Mouse (Mus musculus): ENCODE data around the gene Inpp5b. TPM values are rescaled to one million over a fixed set of nuclear protein-coding genes. Genes with fewer than 3 reads are reported as not detected.

Inpp5b gene
- polyA plus RNA-seq, 1 experiment, result 25.1 TPM

DNA sequence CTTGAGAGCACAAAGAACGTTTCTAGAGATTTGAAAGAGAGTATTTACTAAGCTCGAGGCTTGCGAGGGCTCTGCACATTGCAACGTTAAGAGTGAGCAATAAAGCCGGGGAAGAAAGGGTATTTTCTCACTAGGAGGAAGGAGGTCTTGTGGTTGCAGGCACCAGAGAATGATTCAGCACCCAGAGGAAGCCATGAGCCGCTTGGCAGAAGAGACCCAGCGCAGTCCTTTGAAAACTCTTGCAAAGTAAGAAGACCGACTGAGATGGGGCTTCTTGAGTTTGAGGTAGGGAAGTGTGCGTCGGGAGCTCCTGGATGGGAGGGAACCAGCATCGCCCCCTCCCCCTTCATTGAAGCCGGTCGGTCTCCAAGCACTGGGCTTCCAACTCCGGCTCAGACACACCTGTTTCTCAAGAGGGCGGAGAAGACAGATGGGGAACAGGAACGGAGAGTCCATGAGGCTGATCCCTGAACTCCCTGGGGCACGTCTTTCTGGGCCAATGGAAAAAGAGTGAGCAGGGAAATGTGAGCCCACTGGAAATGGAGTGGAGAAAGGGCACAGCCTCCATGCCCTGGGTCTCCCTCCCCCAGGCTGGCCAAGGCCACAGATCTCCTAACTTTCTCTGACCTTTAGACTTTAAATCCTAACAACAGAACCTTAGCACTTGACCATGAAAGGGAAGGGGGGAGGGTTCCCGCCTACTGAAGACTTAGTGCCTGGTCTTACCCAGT is 45.7 kb upstream of the Inpp5b start:
- TF ChIP-seq REST (IDR thresholded peaks at IDR 0.05; ENCODE audit: insufficient read depth, insufficient read length), result no peak
- TF ChIP-seq MYOD1 (IDR thresholded peaks at IDR 0.05; ENCODE audit: control insufficient read depth in 1 of 3, insufficient read length in 2 of 3, low read depth in 2 of 3), result peak in 2 of 3 experiments; percentile 52 to 67
- no peak for TF ChIP-seq TCF3 (IDR thresholded peaks at IDR 0.05; ENCODE audit: insufficient read length, low read depth)
- TF ChIP-seq USF1 (IDR thresholded peaks at IDR 0.05; ENCODE audit: low read depth), result no peak
- no peak for TF ChIP-seq TCF12 (IDR thresholded peaks at IDR 0.05; ENCODE audit: insufficient read depth, poor library complexity, severe bottlenecking)
- no peak for TF ChIP-seq E2F4 (IDR thresholded peaks at IDR 0.05; ENCODE audit: insufficient read depth)
- no peak for TF ChIP-seq SRF (IDR thresholded peaks at IDR 0.05; ENCODE audit: control insufficient read depth, insufficient read length, low read depth)
- TF ChIP-seq POLR2A (IDR thresholded peaks at IDR 0.05; ENCODE audit: insufficient read length, low read depth), result no peak
- TF ChIP-seq CEBPB (IDR thresholded peaks at IDR 0.05; ENCODE audit: insufficient read depth, poor library complexity, severe bottlenecking), result no peak
- peak in 1 of 3 experiments; percentile 63 for TF ChIP-seq MYOG (IDR thresholded peaks at IDR 0.05; ENCODE audit: control insufficient read depth in 1 of 3, insufficient read depth in 1 of 3, insufficient read length in 2 of 3, low read depth in 2 of 3)
- no peak for TF ChIP-seq POLR2AphosphoS2 (IDR thresholded peaks at IDR 0.05; ENCODE audit: insufficient read length, low read depth)
- TF ChIP-seq MAX (IDR thresholded peaks at IDR 0.05; ENCODE audit: low read depth), result no peak
- Histone ChIP-seq H3K36me3 (ENCODE audit: control insufficient read depth, insufficient read depth) (no peaks in the 10 kb centered on the region), H3ac (ENCODE audit: control insufficient read depth, insufficient read length) (no peak overlapping the region), H3K27me3 (ENCODE audit: control insufficient read depth, insufficient read depth, insufficient read length) (no peaks in the 10 kb centered on the region), H3K4me3 (no peak overlapping the region), H3K4me2 (ENCODE audit: low read depth) (peak overlapping the region; percentile 59), H3K79me2 (ENCODE audit: control insufficient read depth, insufficient read depth) (peaks cover 25% of the 10 kb centered on the region)

DNA sequence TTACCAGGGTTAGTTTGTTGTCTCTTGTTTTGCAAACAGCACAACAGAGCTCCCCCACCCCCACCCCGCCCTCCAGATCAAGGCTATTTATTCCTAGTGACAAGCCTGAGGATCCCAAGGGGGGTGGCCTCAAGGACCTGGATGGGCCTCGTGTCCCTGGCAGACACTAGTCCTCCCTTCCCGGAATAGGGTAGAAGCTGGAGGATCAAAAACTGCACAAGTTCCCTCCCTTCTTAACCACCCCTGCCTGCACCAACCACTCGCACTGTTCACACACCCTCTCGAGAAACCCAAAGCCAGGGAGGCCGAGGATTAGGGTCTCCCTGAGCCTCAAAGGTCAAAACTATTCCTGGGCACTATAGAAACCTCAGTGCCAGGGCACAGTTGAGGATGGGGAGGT is 41.9 kb upstream of the Inpp5b start:
- Histone ChIP-seq H3ac (ENCODE audit: control insufficient read depth, insufficient read length) (no peak overlapping the region), H3K27me3 (ENCODE audit: control insufficient read depth, insufficient read depth, insufficient read length) (no peaks in the 10 kb centered on the region), H3K79me2 (ENCODE audit: control insufficient read depth, insufficient read depth) (peaks cover 41% of the 10 kb centered on the region), H3K4me2 (ENCODE audit: low read depth) (peak overlapping the region; percentile 76), H3K36me3 (ENCODE audit: control insufficient read depth, insufficient read depth) (no peaks in the 10 kb centered on the region), H3K4me3 (peak overlapping the region; percentile 97)
- TF ChIP-seq MYOD1 (IDR thresholded peaks at IDR 0.05; ENCODE audit: control insufficient read depth in 1 of 3, insufficient read length in 2 of 3, low read depth in 2 of 3) (no peak), USF1 (IDR thresholded peaks at IDR 0.05; ENCODE audit: low read depth) (no peak), SRF (IDR thresholded peaks at IDR 0.05; ENCODE audit: control insufficient read depth, insufficient read length, low read depth) (no peak), POLR2A (IDR thresholded peaks at IDR 0.05; ENCODE audit: insufficient read length, low read depth) (no peak), E2F4 (IDR thresholded peaks at IDR 0.05; ENCODE audit: insufficient read depth) (no peak), TCF3 (IDR thresholded peaks at IDR 0.05; ENCODE audit: insufficient read length, low read depth) (no peak), MYOG (IDR thresholded peaks at IDR 0.05; ENCODE audit: control insufficient read depth in 1 of 3, insufficient read depth in 1 of 3, insufficient read length in 2 of 3, low read depth in 2 of 3) (no peak), TCF12 (IDR thresholded peaks at IDR 0.05; ENCODE audit: insufficient read depth, poor library complexity, severe bottlenecking) (no peak), MAX (IDR thresholded peaks at IDR 0.05; ENCODE audit: low read depth) (no peak), REST (IDR thresholded peaks at IDR 0.05; ENCODE audit: insufficient read depth, insufficient read length) (no peak), POLR2AphosphoS2 (IDR thresholded peaks at IDR 0.05; ENCODE audit: insufficient read length, low read depth) (no peak), CEBPB (IDR thresholded peaks at IDR 0.05; ENCODE audit: insufficient read depth, poor library complexity, severe bottlenecking) (no peak)

DNA sequence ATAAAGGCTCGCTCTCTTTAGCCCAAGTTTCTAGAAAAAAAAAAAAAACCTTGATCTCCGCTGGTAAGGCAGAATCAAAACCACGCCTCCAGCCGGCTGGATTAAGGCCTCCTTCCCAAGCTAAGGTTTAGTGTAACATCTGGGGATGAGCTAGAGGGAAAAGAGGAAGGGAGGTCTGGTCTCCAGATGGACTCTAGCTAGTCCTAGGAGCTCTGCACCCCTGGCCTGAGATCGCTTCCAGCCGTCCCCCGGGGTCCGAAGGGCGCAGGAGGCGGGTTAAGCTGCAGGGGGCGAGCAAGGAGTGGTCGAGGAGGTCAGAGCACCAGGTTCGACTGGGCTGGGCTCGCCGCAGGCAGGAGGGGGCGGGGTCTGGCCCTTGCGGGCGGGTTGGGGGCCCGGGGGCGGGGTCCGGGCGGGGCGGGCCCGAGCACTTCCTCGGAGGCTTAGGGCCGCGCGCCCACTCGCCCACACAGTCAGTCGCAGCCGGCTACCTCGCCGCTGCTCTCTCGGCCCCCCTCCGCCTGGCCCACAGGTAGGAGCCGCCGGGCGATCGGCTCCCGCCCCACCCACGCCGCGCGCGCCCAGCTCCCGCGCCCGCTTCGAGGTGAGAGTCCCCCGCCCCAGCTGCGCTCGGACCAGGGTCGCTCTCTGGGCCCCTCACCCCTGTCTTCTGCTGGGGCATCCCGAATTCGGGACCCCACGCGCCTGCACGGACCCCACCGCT is 41.2 kb upstream of the Inpp5b start, which contains the start of gene Fhl3:
TSS of gene Fhl3 (plus strand) at position 454 of the 724 bp plus-strand sequence.
- peaks cover 47% of the 10 kb centered on the region for H3K79me2 ChIP-seq (ENCODE audit: control insufficient read depth, insufficient read depth)
- TF ChIP-seq USF1 (IDR thresholded peaks at IDR 0.05; ENCODE audit: low read depth), result no peak
- no peak for TF ChIP-seq TCF3 (IDR thresholded peaks at IDR 0.05; ENCODE audit: insufficient read length, low read depth)
- TF ChIP-seq MAX (IDR thresholded peaks at IDR 0.05; ENCODE audit: low read depth), result no peak
- peak; percentile 24 for TF ChIP-seq REST (IDR thresholded peaks at IDR 0.05; ENCODE audit: insufficient read depth, insufficient read length)
- TF ChIP-seq POLR2A (IDR thresholded peaks at IDR 0.05; ENCODE audit: insufficient read length, low read depth), result peak; percentile 96
- no peak for TF ChIP-seq E2F4 (IDR thresholded peaks at IDR 0.05; ENCODE audit: insufficient read depth)
- TF ChIP-seq SRF (IDR thresholded peaks at IDR 0.05; ENCODE audit: control insufficient read depth, insufficient read length, low read depth), result no peak
- peak; percentile 97 for TF ChIP-seq POLR2AphosphoS2 (IDR thresholded peaks at IDR 0.05; ENCODE audit: insufficient read length, low read depth)
- peak in 1 of 3 experiments; percentile 8 for TF ChIP-seq MYOG (IDR thresholded peaks at IDR 0.05; ENCODE audit: control insufficient read depth in 1 of 3, insufficient read depth in 1 of 3, insufficient read length in 2 of 3, low read depth in 2 of 3)
- no peak for TF ChIP-seq CEBPB (IDR thresholded peaks at IDR 0.05; ENCODE audit: insufficient read depth, poor library complexity, severe bottlenecking)
- TF ChIP-seq TCF12 (IDR thresholded peaks at IDR 0.05; ENCODE audit: insufficient read depth, poor library complexity, severe bottlenecking), result no peak
- peak in 1 of 3 experiments; percentile 41 for TF ChIP-seq MYOD1 (IDR thresholded peaks at IDR 0.05; ENCODE audit: control insufficient read depth in 1 of 3, insufficient read length in 2 of 3, low read depth in 2 of 3)
- peak within 1 kb of the TSS; percentile 28 for H3ac ChIP-seq (ENCODE audit: control insufficient read depth, insufficient read length)
- H3K27me3 ChIP-seq (ENCODE audit: control insufficient read depth, insufficient read depth, insufficient read length), result no peaks in the 10 kb centered on the region
- H3K4me2 ChIP-seq (ENCODE audit: low read depth), result peak within 1 kb of the TSS; percentile 82
- peaks cover under 1% of the 10 kb centered on the region for H3K36me3 ChIP-seq (ENCODE audit: control insufficient read depth, insufficient read depth)
- H3K4me3 ChIP-seq, result peak within 1 kb of the TSS; percentile 97

All from myocyte (in vitro differentiated cells).